Mouse (Mus musculus) midbrain, embryonic 12.5 days (tissue): ENCODE measurements around the gene Slc18a2. TPM values are rescaled to one million over a fixed set of nuclear protein-coding genes. Genes with fewer than 3 reads are reported as not detected.

Experiments used
- ATAC-seq: fragments of 200-750 bp; cut with Nextera tagmentation; 2 replicates; pipeline ENCODE4 v1.8.0; 2017; ENCODE audit warnings: low read depth, moderate TSS enrichment, moderate library complexity; ENCODE audit not compliant: low FRiP score
- H3K27ac ChIP-seq: fragments of 300-500 bp; sonication (generic); replicated peaks from 2 replicates; pipeline ENCODE4 v1.5.1; 2016; ENCODE audit warnings: mild to moderate bottlenecking
- H3K27me3 ChIP-seq: fragments of 300-500 bp; sonication (generic); 2 replicates; pipeline ENCODE4 v1.6.1; 2016; ENCODE audit warnings: mild to moderate bottlenecking
- H3K36me3 ChIP-seq: fragments of 300-500 bp; sonication (generic); 2 replicates; pipeline ENCODE4 v1.6.1; 2016
- H3K4me1 ChIP-seq: fragments of 300-500 bp; sonication (generic); 2 replicates; pipeline ENCODE4 v1.6.1; 2016
- H3K4me2 ChIP-seq: fragments of 300-500 bp; sonication (generic); replicated peaks from 2 replicates; pipeline ENCODE4 v1.6.1; 2016; ENCODE audit warnings: mild to moderate bottlenecking, moderate library complexity
- H3K4me3 ChIP-seq: fragments of 300-500 bp; sonication (generic); 2 replicates; pipeline ENCODE4 v1.5.1; 2016; ENCODE audit warnings: mild to moderate bottlenecking
- H3K9ac ChIP-seq: fragments of 300-500 bp; sonication (generic); replicated peaks from 2 replicates; pipeline ENCODE4 v1.6.1; 2016; ENCODE audit warnings: mild to moderate bottlenecking, moderate library complexity
- H3K9me3 ChIP-seq: fragments of 300-500 bp; sonication (generic); 2 replicates; pipeline ENCODE4 v1.6.1; 2016; ENCODE audit warnings: mild to moderate bottlenecking
- WGBS: fragments of 180-500 bp; shearing (Covaris S2); methylation state at CpG from one replicate; pipeline ENCODE4 v1.1.7; 2016; 5-methylcytosine and 5-hydroxymethylcytosine counted together
- polyA plus RNA-seq: library from polyadenylated mRNA; unstranded; fragments of >200 nt; fragmentation: Nextera tagmentation; extraction: Ambion mirVana; gene quantifications from 2 replicates; pipeline ENCODE4 v1.2.1, GENCODE M21; 2016

Slc18a2 gene
- polyA plus RNA-seq, 1 experiment from 2014 or later = 18.8 TPM

GRCm38 (mm10) chr19:59248144-59248543 is 12.6 kb upstream of the Slc18a2 start:
- ATAC-seq = no peak
- Histone ChIP-seq H3K27ac (no peak overlapping the region), H3K9ac (no peak overlapping the region), H3K4me1 (no peaks in the 10 kb centered on the region), H3K9me3 (no peaks in the 10 kb centered on the region), H3K4me3 (no peak overlapping the region), H3K27me3 (no peaks in the 10 kb centered on the region), H3K36me3 (no peaks in the 10 kb centered on the region), H3K4me2 (no peak overlapping the region)
- 88% methylated on average over 4 of the region's 4 CpGs for WGBS

- Histone ChIP-seq H3K4me1 (no peaks in the 10 kb centered on the region), H3K4me3 (no peak overlapping the region), H3K9ac (no peak overlapping the region), H3K4me2 (no peak overlapping the region), H3K36me3 (no peaks in the 10 kb centered on the region), H3K9me3 (no peaks in the 10 kb centered on the region), H3K27me3 (no peaks in the 10 kb centered on the region), H3K27ac (no peak overlapping the region)
- no peak for ATAC-seq
- WGBS = 79% methylated on average over 11 of the region's 11 CpGs
Measured at GRCm38 (mm10) chr19:59248553-59249286, 12.0 kb upstream of the Slc18a2 start.

GRCm38 (mm10) chr19:59252651-59253050 is 8.0 kb upstream of the Slc18a2 start:
- 71% methylated on average over 2 of the region's 2 CpGs for WGBS
- Histone ChIP-seq H3K4me3 (no peak overlapping the region), H3K27ac (no peak overlapping the region)

GRCm38 (mm10) chr19:59259633-59260032 is 1.1 kb upstream of the Slc18a2 start:
- WGBS = 41% methylated on average over 5 of the region's 5 CpGs
- H3K9me3 ChIP-seq = no peaks in the 10 kb centered on the region
- H3K9ac ChIP-seq = no peak overlapping the region
- H3K4me1 ChIP-seq = peaks cover 17% of the 10 kb centered on the region
- H3K4me2 ChIP-seq = no peak overlapping the region
- H3K27ac ChIP-seq = no peak overlapping the region
- H3K4me3 ChIP-seq = no peak overlapping the region
- peaks cover 61% of the 10 kb centered on the region for H3K27me3 ChIP-seq
- no peak for ATAC-seq
- no peaks in the 10 kb centered on the region for H3K36me3 ChIP-seq

More at GRCm38 (mm10) chr19:59252651-59253050, 8.0 kb upstream of the Slc18a2 start:
- H3K9me3 ChIP-seq = no peaks in the 10 kb centered on the region
- ATAC-seq = no peak
- H3K4me1 ChIP-seq = no peaks in the 10 kb centered on the region
- no peaks in the 10 kb centered on the region for H3K36me3 ChIP-seq
- no peak overlapping the region for H3K9ac ChIP-seq
- H3K4me2 ChIP-seq = no peak overlapping the region
- H3K27me3 ChIP-seq = peaks cover 4% of the 10 kb centered on the region

GRCm38 (mm10) chr19:59261604-59262003 is 908 bp downstream of the Slc18a2 start:
- ATAC-seq = no peak
- H3K9ac ChIP-seq = no peak overlapping the region

GRCm38 (mm10) chr19:59263171-59263570 is 2.5 kb downstream of the Slc18a2 start:
- Histone ChIP-seq H3K9me3 (no peaks in the 10 kb centered on the region), H3K4me2 (no peak overlapping the region), H3K27me3 (peaks cover 72% of the 10 kb centered on the region), H3K4me1 (peaks cover 50% of the 10 kb centered on the region), H3K9ac (no peak overlapping the region), H3K36me3 (no peaks in the 10 kb centered on the region), H3K4me3 (no peak overlapping the region), H3K27ac (no peak overlapping the region)
- no peak for ATAC-seq
- WGBS = 86% methylated on average over 9 of the region's 9 CpGs

More at GRCm38 (mm10) chr19:59261604-59262003, 908 bp downstream of the Slc18a2 start:
- H3K4me2 ChIP-seq = peak overlapping the region; percentile 73
- peak overlapping the region; percentile 45 for H3K4me3 ChIP-seq
- no peak overlapping the region for H3K27ac ChIP-seq
- no peaks in the 10 kb centered on the region for H3K9me3 ChIP-seq
- no peaks in the 10 kb centered on the region for H3K36me3 ChIP-seq
- H3K4me1 ChIP-seq = peaks cover 36% of the 10 kb centered on the region
- WGBS = 52% methylated on average over 7 of the region's 7 CpGs
- peaks cover 72% of the 10 kb centered on the region for H3K27me3 ChIP-seq

GRCm38 (mm10) chr19:59264838-59265532 is 4.3 kb downstream of the Slc18a2 start:
- peaks cover 50% of the 10 kb centered on the region for H3K4me1 ChIP-seq
- H3K9me3 ChIP-seq = no peaks in the 10 kb centered on the region
- no peak for ATAC-seq
- H3K4me3 ChIP-seq = no peak overlapping the region
- H3K4me2 ChIP-seq = no peak overlapping the region
- H3K27me3 ChIP-seq = peaks cover 76% of the 10 kb centered on the region
- H3K9ac ChIP-seq = no peak overlapping the region
- H3K27ac ChIP-seq = no peak overlapping the region
- H3K36me3 ChIP-seq = no peaks in the 10 kb centered on the region
- WGBS = 55% methylated on average over 9 of the region's 9 CpGs

- peaks cover 41% of the 10 kb centered on the region for H3K4me1 ChIP-seq
- 55% methylated on average over 6 of the region's 6 CpGs for WGBS
- H3K27ac ChIP-seq = no peak overlapping the region
- no peak overlapping the region for H3K4me2 ChIP-seq
- no peak overlapping the region for H3K4me3 ChIP-seq
- H3K9ac ChIP-seq = no peak overlapping the region
- H3K27me3 ChIP-seq = peaks cover 76% of the 10 kb centered on the region
- H3K9me3 ChIP-seq = no peaks in the 10 kb centered on the region
- H3K36me3 ChIP-seq = no peaks in the 10 kb centered on the region
- no peak for ATAC-seq
Measured at GRCm38 (mm10) chr19:59265907-59266306, 5.2 kb downstream of the Slc18a2 start.

GRCm38 (mm10) chr19:59267417-59267963 is 6.8 kb downstream of the Slc18a2 start:
- H3K9me3 ChIP-seq = no peaks in the 10 kb centered on the region
- H3K9ac ChIP-seq = no peak overlapping the region
- H3K4me1 ChIP-seq = peaks cover 32% of the 10 kb centered on the region
- 5% methylated on average over 5 of the region's 5 CpGs for WGBS
- ATAC-seq = peak; percentile 62
- H3K4me3 ChIP-seq = no peak overlapping the region
- H3K27ac ChIP-seq = peak overlapping the region; percentile 71
- peaks cover 74% of the 10 kb centered on the region for H3K27me3 ChIP-seq
- H3K36me3 ChIP-seq = no peaks in the 10 kb centered on the region
- H3K4me2 ChIP-seq = peak overlapping the region; percentile 21

GRCm38 (mm10) chr19:59273190-59273589 is 12.5 kb downstream of the Slc18a2 start:
- Histone ChIP-seq H3K4me3 (no peak overlapping the region), H3K4me1 (no peaks in the 10 kb centered on the region), H3K36me3 (no peaks in the 10 kb centered on the region), H3K9ac (no peak overlapping the region), H3K27me3 (peaks cover 49% of the 10 kb centered on the region), H3K4me2 (no peak overlapping the region), H3K27ac (no peak overlapping the region), H3K9me3 (no peaks in the 10 kb centered on the region)
- ATAC-seq = no peak
- WGBS = 82% methylated on average over 7 of the region's 7 CpGs

GRCm38 (mm10) chr19:59276354-59276753 is 15.7 kb downstream of the Slc18a2 start:
- H3K4me1 ChIP-seq = no peaks in the 10 kb centered on the region
- no peak for ATAC-seq
- WGBS = 82% methylated on average over 7 of the region's 7 CpGs

GRCm38 (mm10) chr19:59280841-59281240 is 20.1 kb downstream of the Slc18a2 start:
- no peak overlapping the region for H3K9ac ChIP-seq
- no peaks in the 10 kb centered on the region for H3K36me3 ChIP-seq
- H3K27ac ChIP-seq = no peak overlapping the region
- no peak overlapping the region for H3K4me2 ChIP-seq
- no peaks in the 10 kb centered on the region for H3K4me1 ChIP-seq
- no peak overlapping the region for H3K4me3 ChIP-seq
- ATAC-seq = no peak
- no peaks in the 10 kb centered on the region for H3K9me3 ChIP-seq
- H3K27me3 ChIP-seq = no peaks in the 10 kb centered on the region

More at GRCm38 (mm10) chr19:59276354-59276753, 15.7 kb downstream of the Slc18a2 start:
- H3K9ac ChIP-seq = no peak overlapping the region
- H3K36me3 ChIP-seq = no peaks in the 10 kb centered on the region
- no peak overlapping the region for H3K27ac ChIP-seq
- H3K4me3 ChIP-seq = no peak overlapping the region
- H3K4me2 ChIP-seq = no peak overlapping the region
- H3K9me3 ChIP-seq = no peaks in the 10 kb centered on the region
- H3K27me3 ChIP-seq = peaks cover 20% of the 10 kb centered on the region; the same call in 1 of the 2 replicates
